Mouse (Mus musculus) embryonic facial prominence, embryonic 15.5 days (tissue): Measurements from ENCODE around the gene Nr1h4. TPM values are rescaled to one million over a fixed set of nuclear protein-coding genes. Genes with fewer than 3 reads are reported as not detected.

Experiments
- ATAC-seq: fragments of 200-750 bp; cut with Nextera tagmentation; 2 replicates; pipeline ENCODE4 v1.8.0; 2017; ENCODE audit warnings: low read depth, moderate TSS enrichment; ENCODE audit not compliant: insufficient number of reproducible peaks, low FRiP score, low TSS enrichment
- H3K27ac ChIP-seq: fragments of 300-500 bp; sonication (generic); replicated peaks from 2 replicates; pipeline ENCODE4 v1.5.1; 2015; ENCODE audit warnings: mild to moderate bottlenecking, inconsistent platforms
- H3K27me3 ChIP-seq: fragments of 300-500 bp; sonication (generic); 2 replicates; pipeline ENCODE4 v1.6.1; 2015; ENCODE audit warnings: inconsistent platforms
- H3K36me3 ChIP-seq: fragments of 300-500 bp; sonication (generic); 2 replicates; pipeline ENCODE4 v1.6.1; 2015; ENCODE audit warnings: mild to moderate bottlenecking, inconsistent platforms
- H3K4me1 ChIP-seq: fragments of 300-500 bp; sonication (generic); 2 replicates; pipeline ENCODE4 v1.6.1; 2015; ENCODE audit warnings: inconsistent platforms
- H3K4me2 ChIP-seq: fragments of 300-500 bp; sonication (generic); replicated peaks from 2 replicates; pipeline ENCODE4 v1.6.1; 2015; ENCODE audit warnings: mild to moderate bottlenecking, inconsistent platforms
- H3K4me3 ChIP-seq: fragments of 300-500 bp; sonication (generic); replicated peaks from 2 replicates; pipeline ENCODE4 v1.5.1; 2015; ENCODE audit warnings: mild to moderate bottlenecking, inconsistent platforms
- H3K9ac ChIP-seq: fragments of 300-500 bp; sonication (generic); 2 replicates; pipeline ENCODE4 v1.6.1; 2015; ENCODE audit warnings: inconsistent platforms
- H3K9me3 ChIP-seq: fragments of 300-500 bp; sonication (generic); replicated peaks from 2 replicates; pipeline ENCODE4 v1.6.1; 2016; ENCODE audit warnings: inconsistent platforms
- WGBS: fragments of 180-500 bp; shearing (Covaris S2); methylation state at CpG from one replicate; pipeline ENCODE4 v1.1.7; 2015; 5-methylcytosine and 5-hydroxymethylcytosine counted together
- polyA plus RNA-seq: library from polyadenylated mRNA; unstranded; fragments of >200 nt; fragmentation: Nextera tagmentation; extraction: Ambion mirVana; gene quantifications from 2 replicates; pipeline ENCODE4 v1.2.1, GENCODE M21; 2015

Nr1h4 gene
- polyA plus RNA-seq, 1 experiment from 2014 or later, result not detected

DNA sequence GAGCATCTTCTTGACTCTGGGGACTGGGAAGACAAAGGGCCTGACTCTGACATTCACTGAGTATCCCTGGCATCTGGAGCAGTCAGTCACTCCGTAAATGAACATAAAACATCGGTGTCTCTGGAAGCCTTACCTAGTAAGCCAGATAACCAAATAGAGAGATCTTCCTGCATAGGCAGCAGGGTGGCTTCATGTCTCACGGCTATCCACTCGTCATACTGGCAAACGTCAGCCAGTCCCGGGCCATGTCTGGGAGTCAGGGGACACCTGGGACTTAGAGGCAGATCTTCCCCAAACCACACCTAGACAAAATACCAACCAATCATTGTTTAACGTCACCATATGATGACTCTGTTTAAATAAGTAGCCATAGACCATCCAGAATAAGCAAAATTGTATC lies 102.6 kb downstream of the Nr1h4 start:
- ATAC-seq, result no peak
- H3K27me3 ChIP-seq, result no peaks in the 10 kb centered on the region
- 90% methylated on average over 7 of the region's 7 CpGs for WGBS
- no peak overlapping the region for H3K4me3 ChIP-seq
- H3K27ac ChIP-seq, result no peak overlapping the region
- no peak overlapping the region for H3K9ac ChIP-seq
- H3K4me1 ChIP-seq, result no peaks in the 10 kb centered on the region
- H3K9me3 ChIP-seq, result no peaks in the 10 kb centered on the region
- no peak overlapping the region for H3K4me2 ChIP-seq
- H3K36me3 ChIP-seq, result peaks cover 19% of the 10 kb centered on the region

DNA sequence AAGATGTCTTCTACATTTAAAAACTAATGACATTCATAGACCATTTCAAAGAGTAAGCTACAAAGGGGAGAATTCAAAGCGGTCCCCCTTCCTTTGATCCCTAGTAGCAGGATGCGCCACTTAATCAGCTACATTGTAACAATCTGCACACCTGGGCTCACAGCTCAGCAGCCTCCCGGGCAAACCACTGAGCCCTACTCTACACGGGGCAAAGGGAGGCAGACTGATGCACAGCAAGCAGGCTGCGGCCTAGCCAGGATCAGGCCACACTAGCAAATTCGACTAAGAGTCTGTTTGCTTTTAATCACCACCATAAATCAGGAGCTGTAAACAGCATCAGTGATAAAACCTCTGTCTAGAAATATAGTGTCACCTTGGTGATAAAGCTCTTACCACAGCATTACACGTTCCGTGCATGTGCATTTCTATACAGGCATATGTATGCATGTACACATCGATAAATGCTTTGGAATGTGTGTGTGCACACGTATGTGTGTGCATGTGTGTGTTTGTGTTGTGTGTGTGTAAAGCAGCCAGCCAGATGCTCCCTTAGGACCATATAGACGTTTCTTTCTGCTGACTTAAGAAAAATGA lies 108.5 kb downstream of the Nr1h4 start:
- no peaks in the 10 kb centered on the region for H3K4me1 ChIP-seq
- H3K36me3 ChIP-seq, result peaks cover 27% of the 10 kb centered on the region
- H3K9me3 ChIP-seq, result no peaks in the 10 kb centered on the region
- no peak overlapping the region for H3K4me3 ChIP-seq
- H3K4me2 ChIP-seq, result no peak overlapping the region
- no peak overlapping the region for H3K9ac ChIP-seq
- ATAC-seq, result no peak
- no peaks in the 10 kb centered on the region for H3K27me3 ChIP-seq
- H3K27ac ChIP-seq, result no peak overlapping the region
- WGBS, result 80% methylated on average over 11 of the region's 11 CpGs

DNA sequence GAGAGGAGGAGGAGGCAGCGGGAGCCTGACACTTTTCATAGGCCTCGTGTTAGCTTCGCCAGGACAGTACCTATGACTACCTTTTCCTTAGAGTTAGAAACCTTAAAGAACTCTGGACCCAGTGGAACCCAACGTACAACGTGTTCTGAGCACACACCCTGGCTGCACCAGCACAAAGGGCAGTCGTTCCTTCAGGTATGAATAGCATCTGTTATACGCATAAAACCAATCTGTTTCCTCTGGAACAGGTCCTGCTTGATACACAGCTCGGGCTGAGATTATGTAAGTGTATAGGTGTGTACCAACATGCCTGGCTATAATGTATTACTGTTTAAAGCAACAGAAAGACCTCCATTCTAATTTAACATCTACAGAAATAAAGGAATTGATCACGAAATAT lies 109.2 kb downstream of the Nr1h4 start:
- no peak overlapping the region for H3K9ac ChIP-seq
- 85% methylated on average over 9 of the region's 9 CpGs for WGBS
- no peak overlapping the region for H3K4me2 ChIP-seq
- H3K4me1 ChIP-seq, result no peaks in the 10 kb centered on the region
- peaks cover 27% of the 10 kb centered on the region for H3K36me3 ChIP-seq
- H3K27me3 ChIP-seq, result no peaks in the 10 kb centered on the region
- H3K4me3 ChIP-seq, result no peak overlapping the region
- H3K9me3 ChIP-seq, result no peaks in the 10 kb centered on the region
- no peak overlapping the region for H3K27ac ChIP-seq
- no peak for ATAC-seq

DNA sequence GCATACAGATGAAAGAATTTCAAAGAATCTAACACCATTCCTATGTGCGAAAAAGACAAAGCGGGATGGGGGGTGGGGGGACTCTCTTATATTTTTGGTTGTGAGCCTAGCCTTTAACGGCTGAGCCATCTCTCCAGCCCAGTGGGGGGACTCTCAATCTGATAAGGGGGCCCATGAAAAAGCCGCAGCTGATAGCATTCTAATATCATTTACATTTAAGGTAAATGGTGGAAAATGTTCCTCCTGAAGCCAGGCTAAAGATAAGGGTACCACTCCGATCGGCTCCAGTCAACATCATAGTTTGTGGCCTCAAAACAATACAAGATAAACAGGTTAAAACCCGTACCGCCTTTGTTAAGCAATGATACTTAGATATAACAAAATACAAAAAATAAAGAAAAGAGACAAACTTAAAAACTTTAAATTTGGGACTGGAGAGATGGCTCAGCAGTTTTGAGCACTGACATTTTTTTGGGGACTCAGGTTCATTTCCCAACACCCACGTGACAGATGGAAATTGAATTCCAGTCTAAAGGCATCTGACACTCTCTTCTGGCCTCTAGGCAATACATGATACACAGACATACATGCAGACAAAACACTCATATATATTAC lies 110.1 kb downstream of the Nr1h4 start:
- ATAC-seq, result no peak
- H3K4me2 ChIP-seq, result no peak overlapping the region
- no peak overlapping the region for H3K27ac ChIP-seq

DNA sequence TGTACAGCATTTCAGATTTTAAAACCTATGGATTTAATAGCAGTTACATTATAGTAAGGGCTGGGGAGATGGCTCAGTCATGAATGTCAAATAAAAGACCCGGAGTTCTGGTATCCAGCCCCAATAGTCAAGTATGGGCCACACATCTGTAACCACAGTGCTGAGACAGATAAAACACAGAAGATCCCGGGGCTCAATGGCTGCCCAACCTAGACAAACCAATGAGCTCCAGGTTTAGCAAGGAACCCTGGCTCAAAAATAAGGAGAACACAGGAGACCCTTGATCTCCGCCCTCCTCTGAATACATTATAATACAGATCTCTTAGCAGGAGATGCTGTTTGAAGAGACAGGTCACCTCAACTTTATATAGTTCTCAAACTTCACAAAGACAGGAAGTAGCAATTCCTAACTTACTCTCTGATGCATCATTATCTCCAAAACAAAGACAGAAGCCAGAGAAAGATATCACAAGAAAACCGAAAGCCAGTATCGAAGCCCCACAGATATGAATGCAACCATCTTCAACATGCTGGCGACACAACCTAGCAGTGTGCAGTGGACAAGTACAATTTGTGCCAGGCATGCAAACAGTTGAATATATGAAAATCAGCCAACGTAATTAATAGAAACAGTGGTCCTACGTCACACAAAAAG lies 110.8 kb downstream of the Nr1h4 start:
- WGBS, result 93% methylated on average over 8 of the region's 8 CpGs
- H3K9ac ChIP-seq, result no peak overlapping the region
- no peaks in the 10 kb centered on the region for H3K27me3 ChIP-seq
- ATAC-seq, result no peak
- H3K9me3 ChIP-seq, result no peaks in the 10 kb centered on the region
- H3K4me2 ChIP-seq, result no peak overlapping the region
- no peaks in the 10 kb centered on the region for H3K4me1 ChIP-seq
- H3K36me3 ChIP-seq, result peaks cover 20% of the 10 kb centered on the region
- H3K4me3 ChIP-seq, result no peak overlapping the region
- no peak overlapping the region for H3K27ac ChIP-seq

More for the DNA sequence above, 110.1 kb downstream of the Nr1h4 start:
- H3K9ac ChIP-seq, result no peak overlapping the region
- peaks cover 23% of the 10 kb centered on the region for H3K36me3 ChIP-seq
- 87% methylated on average over 9 of the region's 9 CpGs for WGBS
- no peaks in the 10 kb centered on the region for H3K4me1 ChIP-seq
- H3K4me3 ChIP-seq, result no peak overlapping the region
- H3K9me3 ChIP-seq, result no peaks in the 10 kb centered on the region
- H3K27me3 ChIP-seq, result no peaks in the 10 kb centered on the region

DNA sequence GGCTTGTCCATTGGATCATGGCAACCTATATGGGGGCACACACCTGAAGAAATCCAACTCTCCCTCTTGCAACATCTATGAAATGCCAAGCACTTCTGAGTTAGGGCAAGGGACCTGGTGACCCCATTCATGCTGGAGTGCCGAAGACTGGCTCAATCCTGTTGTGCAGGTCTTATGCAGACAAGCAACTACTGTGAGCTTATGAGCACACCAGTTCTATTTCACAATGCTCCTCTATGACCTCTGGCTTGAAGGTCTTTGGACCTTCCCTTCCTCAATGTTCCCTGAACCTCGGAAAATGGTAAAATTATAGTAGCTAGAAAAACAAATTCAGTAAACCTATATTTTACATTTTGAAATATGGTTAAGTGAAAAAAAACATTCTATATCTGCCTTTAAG lies 115.4 kb downstream of the Nr1h4 start:
- 93% methylated on average over 2 of the region's 2 CpGs for WGBS
- H3K9me3 ChIP-seq, result no peaks in the 10 kb centered on the region
- no peak overlapping the region for H3K27ac ChIP-seq
- no peak overlapping the region for H3K4me3 ChIP-seq
- H3K4me2 ChIP-seq, result no peak overlapping the region
- no peak for ATAC-seq
- H3K9ac ChIP-seq, result no peak overlapping the region
- H3K4me1 ChIP-seq, result no peaks in the 10 kb centered on the region
- H3K36me3 ChIP-seq, result peaks cover 19% of the 10 kb centered on the region
- H3K27me3 ChIP-seq, result no peaks in the 10 kb centered on the region

DNA sequence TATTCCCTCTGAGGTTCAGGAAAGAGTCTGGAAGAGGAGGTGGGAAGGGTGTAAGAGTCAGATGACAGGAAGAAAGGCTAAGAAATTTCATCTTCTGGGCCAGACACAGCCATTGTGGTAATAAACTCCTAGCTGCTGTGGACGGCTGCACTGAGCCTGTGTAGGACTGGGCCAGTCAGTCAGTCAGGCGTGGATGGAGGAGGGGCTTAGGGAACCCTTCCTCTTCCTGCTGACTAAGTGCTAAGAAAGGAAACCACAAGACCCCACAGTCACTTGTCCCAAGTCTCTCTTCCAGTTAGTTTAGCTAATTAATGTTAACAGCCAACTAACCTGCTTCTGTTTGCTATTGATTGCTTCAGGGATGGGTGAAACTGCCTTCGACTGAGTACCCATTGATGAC lies 117.9 kb downstream of the Nr1h4 start:
- H3K9me3 ChIP-seq, result no peaks in the 10 kb centered on the region
- no peak overlapping the region for H3K27ac ChIP-seq
- no peaks in the 10 kb centered on the region for H3K4me1 ChIP-seq
- no peak overlapping the region for H3K4me2 ChIP-seq
- 84% methylated on average over 3 of the region's 3 CpGs for WGBS
- H3K27me3 ChIP-seq, result no peaks in the 10 kb centered on the region
- H3K4me3 ChIP-seq, result no peak overlapping the region
- no peak for ATAC-seq
- H3K9ac ChIP-seq, result no peak overlapping the region
- peaks cover 29% of the 10 kb centered on the region for H3K36me3 ChIP-seq

DNA sequence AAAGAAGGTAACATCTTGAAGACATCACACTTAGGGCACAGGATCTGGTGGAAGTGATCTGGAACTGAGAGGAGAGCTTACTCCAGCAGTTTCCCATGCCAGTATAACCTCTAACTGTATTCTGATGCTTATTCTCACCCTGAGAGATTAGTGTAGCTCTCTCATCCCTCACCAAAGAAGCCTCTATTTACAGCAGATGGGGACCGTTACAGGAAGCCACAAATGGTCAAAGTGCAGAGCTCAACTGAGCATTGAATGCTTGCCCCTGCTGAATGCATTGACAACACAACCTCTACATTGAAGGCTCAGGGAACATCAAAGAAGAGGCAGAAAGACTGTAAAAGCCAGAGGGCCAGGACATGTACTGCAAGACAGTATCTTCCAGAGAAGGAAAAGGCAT lies 125.8 kb downstream of the Nr1h4 start:
- no peak overlapping the region for H3K4me3 ChIP-seq
- no peaks in the 10 kb centered on the region for H3K27me3 ChIP-seq
- no peak overlapping the region for H3K9ac ChIP-seq
- H3K4me1 ChIP-seq, result no peaks in the 10 kb centered on the region
- no peak overlapping the region for H3K27ac ChIP-seq
- H3K36me3 ChIP-seq, result peaks cover 8% of the 10 kb centered on the region; the same call in 1 of the 2 replicates
- no peak for ATAC-seq
- H3K4me2 ChIP-seq, result no peak overlapping the region
- no peaks in the 10 kb centered on the region for H3K9me3 ChIP-seq
- WGBS, result 27% methylated on average over 1 of the region's 1 CpGs

DNA sequence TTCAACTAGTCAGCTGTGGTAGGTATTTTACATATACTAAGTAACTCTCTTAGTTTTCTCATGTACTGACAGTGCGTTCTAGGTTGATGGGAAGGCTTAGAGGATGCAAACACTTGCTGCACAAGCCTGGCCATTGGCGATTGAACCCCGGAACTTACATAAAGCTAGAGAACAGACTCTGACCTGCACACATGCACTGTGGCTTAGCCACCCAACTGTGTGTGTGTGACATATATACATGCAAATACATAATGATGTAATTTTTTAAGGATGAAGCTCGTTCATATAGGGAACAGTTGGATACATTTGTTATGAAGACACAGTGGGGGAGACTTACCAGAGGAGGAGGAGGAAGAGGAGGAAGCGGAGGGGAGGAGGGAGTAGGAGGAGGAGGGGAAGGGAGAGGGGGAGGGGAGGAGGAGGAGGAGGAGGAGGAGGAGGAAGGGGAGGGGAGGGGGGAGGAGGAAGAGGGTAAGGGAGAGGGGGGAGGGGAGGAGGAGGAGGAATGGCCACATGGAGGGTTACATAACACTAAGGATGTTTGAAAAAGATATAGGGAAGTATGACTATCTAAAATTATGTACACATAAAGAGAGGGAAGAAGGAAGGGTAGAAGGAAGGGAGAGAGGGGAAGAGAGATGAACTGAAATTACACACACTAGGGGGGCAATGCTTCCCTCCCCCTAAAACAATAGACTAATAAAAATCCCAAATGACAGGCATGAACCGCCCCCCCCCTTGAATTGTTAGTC lies 126.5 kb downstream of the Nr1h4 start:
- WGBS, result 78% methylated on average over 5 of the region's 6 CpGs
- H3K9ac ChIP-seq, result no peak overlapping the region
- no peaks in the 10 kb centered on the region for H3K9me3 ChIP-seq
- H3K27ac ChIP-seq, result no peak overlapping the region
- no peak overlapping the region for H3K4me3 ChIP-seq
- no peaks in the 10 kb centered on the region for H3K4me1 ChIP-seq
- no peak for ATAC-seq
- peaks cover 7% of the 10 kb centered on the region; the same call in 1 of the 2 replicates for H3K36me3 ChIP-seq
- H3K27me3 ChIP-seq, result no peaks in the 10 kb centered on the region
- H3K4me2 ChIP-seq, result no peak overlapping the region

DNA sequence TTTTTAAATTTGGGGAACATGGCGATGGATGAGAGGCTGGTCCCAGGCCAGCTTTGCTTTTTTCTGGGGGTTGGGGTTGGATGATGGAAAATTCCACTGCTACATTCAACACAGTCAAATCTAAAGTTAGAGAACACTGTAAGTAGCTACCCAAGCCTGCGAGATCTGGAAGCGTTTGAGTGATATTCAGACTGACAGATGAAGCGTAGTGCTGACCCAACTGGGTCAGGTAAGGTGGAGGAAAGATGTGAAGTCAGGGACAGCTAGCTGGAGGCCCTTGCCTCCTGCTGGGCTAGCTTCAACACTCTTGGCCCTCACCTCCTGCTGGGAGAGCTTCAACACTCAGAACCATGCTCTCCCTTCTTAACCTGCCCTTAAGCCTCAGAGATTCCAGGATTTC lies 128.4 kb downstream of the Nr1h4 start:
- 74% methylated on average over 4 of the region's 4 CpGs for WGBS

More for the DNA sequence above, 128.4 kb downstream of the Nr1h4 start:
- Histone ChIP-seq H3K4me3 (no peak overlapping the region), H3K27ac (no peak overlapping the region), H3K36me3 (no peaks in the 10 kb centered on the region), H3K4me2 (no peak overlapping the region), H3K9me3 (no peaks in the 10 kb centered on the region), H3K27me3 (no peaks in the 10 kb centered on the region), H3K9ac (no peak overlapping the region), H3K4me1 (no peaks in the 10 kb centered on the region)
- no peak for ATAC-seq
